Mouse (Mus musculus) A20 (cell line): Measurements from ENCODE around the gene Ccdc36.

Experiments
- DNase-seq: peaks from one replicate; pipeline ENCODE4 v3.0.0-alpha.2; 2011; ENCODE audit warnings: low read depth, low spot score

The Ccdc36 gene

GRCm38 (mm10) chr9:108378736-108379135 is 49.5 kb downstream of the Ccdc36 start:
- DNase-seq, result no peak

- DNase-seq, result no peak
Observed at GRCm38 (mm10) chr9:108378234-108378633, 50.0 kb downstream of the Ccdc36 start.
